Mouse (Mus musculus) midbrain, embryonic 16.5 days (tissue): ENCODE data around the gene Vash1. TPM values are rescaled to one million over a fixed set of nuclear protein-coding genes. Genes with fewer than 3 reads are reported as not detected.

Experiments used
- ATAC-seq: fragments of 200-750 bp; cut with Nextera tagmentation; 2 replicates; pipeline ENCODE4 v1.8.0; 2017; ENCODE audit warnings: moderate TSS enrichment
- H3K27ac ChIP-seq: fragments of 300-500 bp; sonication (generic); 2 replicates; pipeline ENCODE4 v1.5.1; 2014; ENCODE audit warnings: mild to moderate bottlenecking, low read length, mixed read lengths
- H3K27me3 ChIP-seq: fragments of 300-500 bp; sonication (generic); 2 replicates; pipeline ENCODE4 v1.6.1; 2014; ENCODE audit warnings: low read depth, low read length, mixed read lengths; ENCODE audit not compliant: control insufficient read depth, insufficient read depth
- H3K36me3 ChIP-seq: fragments of 300-500 bp; sonication (generic); 2 replicates; pipeline ENCODE4 v1.6.1; 2014; ENCODE audit warnings: mild to moderate bottlenecking, low read length, moderate library complexity, mixed read lengths; ENCODE audit not compliant: control insufficient read depth, insufficient read depth
- H3K4me1 ChIP-seq: fragments of 300-500 bp; sonication (generic); 2 replicates; pipeline ENCODE4 v1.6.1; 2014; ENCODE audit warnings: mild to moderate bottlenecking, low read length, mixed read lengths; ENCODE audit not compliant: control insufficient read depth, insufficient read depth
- H3K4me2 ChIP-seq: fragments of 300-500 bp; sonication (generic); 2 replicates; pipeline ENCODE4 v1.6.1; 2014; ENCODE audit warnings: mild to moderate bottlenecking, low read length, mixed read lengths
- H3K4me3 ChIP-seq: fragments of 300-500 bp; sonication (generic); 2 replicates; pipeline ENCODE4 v1.5.1; 2014; ENCODE audit warnings: low read depth, mild to moderate bottlenecking, low read length, moderate library complexity, mixed read lengths
- H3K9ac ChIP-seq: fragments of 300-500 bp; sonication (generic); 2 replicates; pipeline ENCODE4 v1.6.1; 2014; ENCODE audit warnings: low read depth, low read length, mixed read lengths
- H3K9me3 ChIP-seq: fragments of 300-500 bp; sonication (generic); replicated peaks from 2 replicates; pipeline ENCODE4 v1.6.1; 2014; ENCODE audit warnings: mild to moderate bottlenecking, low read length, mixed read lengths; ENCODE audit not compliant: control insufficient read depth, poor library complexity, severe bottlenecking
- WGBS: fragments of 180-500 bp; shearing (Covaris S2); extraction: QIAGEN DNeasy Blood & Tissue Kit; methylation state at CpG from one replicate; pipeline ENCODE4 v1.1.7; 2014; 5-methylcytosine and 5-hydroxymethylcytosine counted together
- polyA plus RNA-seq: library from polyadenylated mRNA; unstranded; fragments of >200 nt; fragmentation: Nextera tagmentation; extraction: Ambion mirVana; gene quantifications from 2 replicates; pipeline ENCODE4 v1.2.1, GENCODE M21; 2015

The Vash1 gene
- polyA plus RNA-seq, 1 experiment from 2014 or later, result 30.0 TPM

- H3K9ac ChIP-seq, result no peak overlapping the region
- ATAC-seq, result no peak
- WGBS, result 88% methylated on average over 18 of the region's 18 CpGs
Observed at GRCm38 (mm10) chr12:86719961-86720639, 41.6 kb downstream of the Vash1 start.

DNA sequence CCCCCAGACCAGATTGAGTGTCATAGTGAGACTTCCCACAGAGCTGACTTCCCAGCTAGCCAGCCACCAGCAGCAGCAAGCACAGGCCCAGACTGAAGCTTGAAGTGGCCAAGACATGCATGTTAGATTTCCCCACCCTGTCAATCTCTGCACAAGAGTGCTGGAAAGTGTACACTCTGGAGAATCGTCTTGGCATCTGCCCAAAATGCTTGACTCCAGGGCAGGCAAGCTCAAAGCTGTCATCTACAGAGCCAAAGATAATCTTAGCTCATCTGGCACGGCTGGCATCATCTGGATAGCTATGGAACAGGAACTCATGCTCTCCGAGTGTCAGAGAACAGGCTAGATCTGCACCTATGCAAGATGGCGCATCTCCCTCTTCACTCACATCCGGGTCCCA, 43.0 kb downstream of the Vash1 start:
- ATAC-seq, result no peak
- 82% methylated on average over 5 of the region's 5 CpGs for WGBS
- H3K36me3 ChIP-seq, result no peaks in the 10 kb centered on the region

More at GRCm38 (mm10) chr12:86719961-86720639, 41.6 kb downstream of the Vash1 start:
- Histone ChIP-seq H3K27me3 (no peaks in the 10 kb centered on the region), H3K36me3 (no peaks in the 10 kb centered on the region), H3K27ac (no peak overlapping the region), H3K4me2 (no peak overlapping the region), H3K9me3 (no peaks in the 10 kb centered on the region), H3K4me3 (no peak overlapping the region), H3K4me1 (peaks cover 5% of the 10 kb centered on the region)

GRCm38 (mm10) chr12:86724300-86724699, 45.8 kb downstream of the Vash1 start:
- 64% methylated on average over 2 of the region's 2 CpGs for WGBS
- H3K9ac ChIP-seq, result no peak overlapping the region
- no peak overlapping the region for H3K4me3 ChIP-seq
- no peaks in the 10 kb centered on the region for H3K9me3 ChIP-seq
- ATAC-seq, result no peak
- no peak overlapping the region for H3K27ac ChIP-seq
- H3K4me2 ChIP-seq, result no peak overlapping the region
- no peaks in the 10 kb centered on the region for H3K36me3 ChIP-seq
- peaks cover 10% of the 10 kb centered on the region for H3K4me1 ChIP-seq
- H3K27me3 ChIP-seq, result no peaks in the 10 kb centered on the region

More for the DNA sequence above, 43.0 kb downstream of the Vash1 start:
- Histone ChIP-seq H3K4me3 (no peak overlapping the region), H3K27me3 (no peaks in the 10 kb centered on the region), H3K27ac (no peak overlapping the region), H3K9ac (no peak overlapping the region), H3K4me2 (no peak overlapping the region), H3K4me1 (peaks cover 10% of the 10 kb centered on the region), H3K9me3 (no peaks in the 10 kb centered on the region)

DNA sequence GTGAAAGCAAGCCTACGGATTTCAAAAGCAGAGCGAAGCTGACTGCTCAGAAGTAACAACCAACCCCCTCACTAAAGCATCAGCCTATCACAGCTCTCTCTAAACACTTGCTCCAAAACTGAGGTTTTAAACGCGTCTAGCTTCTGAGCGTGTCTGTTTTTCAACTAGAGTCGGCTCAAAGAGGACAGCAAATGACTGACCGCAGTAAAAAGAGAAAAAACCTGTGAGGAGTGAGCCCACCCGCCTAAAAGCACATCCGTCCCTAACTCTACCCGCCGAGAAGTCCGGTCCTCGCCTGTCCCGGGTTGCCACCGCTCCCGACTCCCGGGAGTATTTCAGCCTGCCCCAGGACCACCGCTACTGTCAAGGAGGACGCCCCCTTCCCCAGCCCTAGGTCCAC, 47.2 kb downstream of the Vash1 start:
- peaks cover 10% of the 10 kb centered on the region for H3K4me1 ChIP-seq
- H3K27ac ChIP-seq, result peak overlapping the region; percentile 71
- 0% methylated on average over 19 of the region's 19 CpGs for WGBS
- H3K9me3 ChIP-seq, result no peaks in the 10 kb centered on the region
- ATAC-seq, result peak; percentile 71
- H3K27me3 ChIP-seq, result no peaks in the 10 kb centered on the region
- H3K36me3 ChIP-seq, result no peaks in the 10 kb centered on the region
- peak overlapping the region; percentile 75 for H3K9ac ChIP-seq
- peak overlapping the region; percentile 84 for H3K4me3 ChIP-seq
- H3K4me2 ChIP-seq, result peak overlapping the region; percentile 76

DNA sequence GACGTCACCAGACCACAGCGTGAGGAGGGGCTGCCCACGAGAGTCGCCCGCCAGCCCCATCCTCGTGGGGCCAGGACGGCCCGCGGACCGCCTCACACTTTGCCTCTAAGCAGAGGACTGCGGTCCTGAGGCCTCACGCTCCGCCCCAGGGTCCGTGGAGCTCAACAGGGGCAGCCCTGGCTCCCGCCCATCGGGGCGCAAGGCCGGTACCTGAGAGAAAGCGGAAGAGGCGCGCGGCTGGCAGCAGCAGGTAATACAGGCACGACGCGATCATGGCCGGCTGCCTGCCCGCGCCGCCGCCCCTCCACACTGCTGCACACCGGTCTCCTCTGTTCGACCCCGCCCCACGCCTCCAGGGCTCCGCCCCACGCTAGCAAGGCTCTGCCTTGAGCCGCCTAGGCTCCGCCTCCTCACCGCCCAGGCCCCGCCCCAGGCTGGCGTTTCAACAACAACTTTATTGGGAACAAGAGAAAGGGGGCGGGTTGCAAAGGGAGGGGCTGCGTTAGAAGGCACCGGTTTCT, 47.7 kb downstream of the Vash1 start, which contains the start of gene Angel1:
TSS of gene Angel1 (minus strand) at position 341 of the 521 bp plus-strand sequence.
- H3K27me3 ChIP-seq, result no peaks in the 10 kb centered on the region
- peaks cover 10% of the 10 kb centered on the region for H3K4me1 ChIP-seq
- H3K36me3 ChIP-seq, result no peaks in the 10 kb centered on the region
- no peaks in the 10 kb centered on the region for H3K9me3 ChIP-seq
- H3K9ac ChIP-seq, result peak within 1 kb of the TSS; percentile 75
- H3K4me2 ChIP-seq, result peak within 1 kb of the TSS; percentile 76
- H3K27ac ChIP-seq, result peak within 1 kb of the TSS; percentile 71
- H3K4me3 ChIP-seq, result peak within 1 kb of the TSS; percentile 84
- under 1% methylated on average over 38 of the region's 44 CpGs for WGBS
- ATAC-seq, result peak; percentile 98

GRCm38 (mm10) chr12:86734319-86734810, 55.9 kb downstream of the Vash1 start, which contains the start of gene Lrrc74a:
Lrrc74a (plus strand) TSS chr12:86734369.
- H3K9ac ChIP-seq, result no peak within 1 kb of the TSS
- 86% methylated on average over 8 of the region's 8 CpGs for WGBS
- ATAC-seq, result no peak

More at GRCm38 (mm10) chr12:86734319-86734810, 55.9 kb downstream of the Vash1 start, which contains the start of gene Lrrc74a:
- no peaks in the 10 kb centered on the region for H3K36me3 ChIP-seq
- H3K4me2 ChIP-seq, result no peak within 1 kb of the TSS
- H3K4me1 ChIP-seq, result no peaks in the 10 kb centered on the region
- H3K27me3 ChIP-seq, result no peaks in the 10 kb centered on the region
- H3K4me3 ChIP-seq, result no peak within 1 kb of the TSS
- no peak within 1 kb of the TSS for H3K27ac ChIP-seq
- H3K9me3 ChIP-seq, result no peaks in the 10 kb centered on the region

Other genes starting within 250 kb of the Vash1 start
- gene Angel1, start 47.8 kb downstream of the Vash1 start, polyA plus RNA-seq, result 10.6 and 10.8 TPM in 2 replicates
- not detected in 2 replicates for gene Lrrc74a, start 55.7 kb downstream of the Vash1 start, polyA plus RNA-seq
- 69.3 and 76.9 TPM in 2 replicates for gene Irf2bpl, start 206.1 kb downstream of the Vash1 start, polyA plus RNA-seq